Mouse (Mus musculus): ENCODE results near the gene Tex37.

Gene Tex37

DNA sequence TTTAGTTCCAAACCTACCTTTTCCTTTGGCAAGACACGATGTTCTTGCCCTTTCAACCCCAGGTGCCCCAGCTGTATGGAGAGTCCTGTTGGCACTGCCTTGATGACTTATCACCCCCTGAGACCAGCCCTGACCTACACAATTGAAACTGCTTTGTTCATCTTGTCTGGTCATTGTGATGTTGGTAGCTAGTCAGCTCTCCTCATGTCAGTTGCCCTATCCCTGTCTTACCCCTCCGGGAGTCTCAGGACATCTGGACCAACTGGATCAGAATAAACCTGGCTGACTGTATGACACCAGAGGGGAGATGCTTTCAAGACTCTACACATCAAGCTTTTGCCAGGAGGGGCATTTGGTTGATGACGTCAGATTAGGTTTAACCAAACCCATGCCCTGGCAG lies at the start of gene Tex37:
Gene Tex37 (minus strand): TSS at position 101 of the 400 bp plus-strand sequence.
- no peak for DNase-seq (ENCODE audit: low read depth, low spot score)

DNA sequence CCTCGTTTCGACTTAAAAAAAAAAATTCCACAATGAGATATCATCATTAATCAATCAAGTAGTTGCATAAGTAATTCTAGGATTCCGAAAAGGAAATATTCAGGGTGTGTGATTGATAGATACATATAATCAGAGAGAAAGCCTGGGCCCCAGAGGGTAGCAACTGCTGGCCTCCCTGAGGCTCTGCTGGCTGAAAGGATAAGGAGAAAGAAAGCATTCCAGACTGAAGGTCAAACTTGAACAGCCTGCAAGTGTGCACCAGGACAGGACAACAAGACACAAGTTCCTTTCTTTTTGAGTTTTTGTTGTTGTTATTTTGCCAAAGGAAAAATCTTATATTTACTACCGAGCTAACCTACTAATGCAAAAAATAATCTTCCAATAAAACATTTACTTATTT lies 49.6 kb upstream of the Tex37 start:
- DNase-seq (ENCODE audit: low read depth, low spot score): no peak

DNA sequence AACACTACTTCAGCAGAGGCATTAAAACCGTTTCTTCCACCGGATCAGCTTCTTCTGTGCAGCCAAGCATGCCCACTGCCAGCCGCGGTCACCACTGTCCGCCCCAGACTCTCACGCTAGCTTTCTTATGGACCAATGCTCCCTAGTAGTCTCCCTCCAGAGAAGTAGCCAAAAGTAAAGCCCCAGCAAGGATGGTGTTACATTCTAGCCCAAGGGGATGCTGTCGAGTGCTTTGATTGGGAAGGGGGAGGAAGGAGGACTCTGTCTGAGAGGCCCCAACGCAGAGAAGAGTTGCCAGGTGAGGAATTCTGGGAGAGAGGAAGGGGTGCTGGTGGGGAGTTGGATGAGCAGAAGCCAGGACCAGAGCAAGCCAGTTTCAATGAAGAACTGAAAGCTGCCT lies 48.7 kb upstream of the Tex37 start:
- DNase-seq (ENCODE audit: low read depth, low spot score): peak; percentile 17

DNA sequence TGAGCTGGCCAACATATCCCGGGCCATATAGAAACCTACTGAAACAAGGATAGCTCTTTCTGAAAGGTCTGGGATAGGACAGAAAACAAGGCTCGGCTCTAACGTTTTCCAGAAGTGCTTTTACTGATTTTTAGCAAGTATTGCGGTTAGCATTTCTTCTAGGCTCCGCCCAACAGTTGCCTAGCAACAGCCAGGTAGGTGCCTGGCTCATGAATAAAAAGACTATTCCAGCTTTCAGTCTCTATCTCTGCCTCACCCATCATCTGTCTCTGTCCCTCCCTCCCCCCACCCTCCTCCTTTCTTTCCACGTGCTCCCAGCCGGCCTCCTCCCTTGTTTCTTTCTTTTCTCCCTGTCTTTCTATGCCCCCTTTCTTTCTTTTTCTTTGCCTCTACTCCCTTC lies 47.0 kb upstream of the Tex37 start:
- no peak for DNase-seq (ENCODE audit: low read depth, low spot score)

DNA sequence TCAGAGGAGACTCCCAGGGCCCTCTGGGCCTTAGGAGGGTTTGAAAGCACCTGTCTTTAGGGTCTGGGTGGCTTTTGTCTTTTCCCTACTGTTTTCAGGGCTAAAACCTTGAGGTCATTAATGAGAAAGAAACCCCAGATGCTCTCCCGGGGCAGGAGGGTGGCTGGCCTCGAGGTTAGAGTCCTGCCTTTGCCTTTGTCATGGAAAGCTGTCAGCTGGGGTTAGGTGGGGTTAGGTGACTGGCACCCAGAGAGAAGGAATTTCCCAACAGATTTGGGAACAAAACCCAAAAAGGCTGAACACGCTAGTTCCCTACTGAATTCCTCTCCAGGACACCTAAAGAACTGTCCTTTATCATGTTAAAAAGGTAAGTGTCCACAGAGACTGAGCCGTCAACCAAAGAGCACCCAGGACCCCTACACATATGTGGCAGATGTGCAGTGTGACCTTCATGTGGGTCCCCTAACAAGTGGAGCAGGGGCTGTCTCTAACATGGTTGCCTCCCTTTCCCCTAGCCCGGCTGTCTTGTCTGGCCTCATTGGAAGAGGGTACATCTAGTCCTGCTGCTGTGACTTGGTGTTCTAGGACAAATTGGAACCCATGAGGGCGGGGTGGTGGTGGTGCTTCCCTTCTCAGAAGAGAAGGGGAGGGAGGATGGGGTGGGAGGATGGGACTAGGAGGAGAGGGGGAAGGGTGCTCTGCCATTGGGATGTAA lies 45.5 kb upstream of the Tex37 start:
- DNase-seq (ENCODE audit: low read depth, low spot score): no peak

DNA sequence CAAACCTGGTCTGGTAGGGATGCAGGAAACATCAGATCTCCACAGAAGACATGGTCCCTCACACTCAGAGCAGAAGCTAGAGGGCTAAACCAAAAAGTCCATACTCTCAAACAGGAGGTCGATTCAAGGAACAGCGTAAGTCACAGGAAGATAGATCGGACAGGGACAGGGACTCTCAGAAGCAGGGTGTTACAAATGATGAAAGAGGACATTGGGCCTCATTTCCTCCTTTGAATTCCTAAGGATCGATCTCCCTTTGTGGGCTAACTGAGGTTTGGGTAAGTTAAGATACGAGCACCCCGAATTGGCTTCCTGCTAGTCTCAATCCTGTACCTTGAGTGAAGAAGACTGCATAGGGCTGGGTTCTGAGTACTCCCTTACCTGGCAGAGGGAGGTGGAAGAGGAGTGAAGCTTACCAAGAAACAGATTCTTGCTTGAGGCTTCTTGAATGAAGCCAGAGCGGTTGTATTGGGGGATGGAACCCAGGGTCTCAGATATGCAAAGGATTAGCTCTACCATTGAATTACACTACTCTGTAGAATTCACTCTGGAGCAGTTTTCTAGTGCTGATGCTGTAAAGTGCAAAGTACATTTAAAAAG lies 38.7 kb upstream of the Tex37 start:
- DNase-seq (ENCODE audit: low read depth, low spot score): no peak

DNA sequence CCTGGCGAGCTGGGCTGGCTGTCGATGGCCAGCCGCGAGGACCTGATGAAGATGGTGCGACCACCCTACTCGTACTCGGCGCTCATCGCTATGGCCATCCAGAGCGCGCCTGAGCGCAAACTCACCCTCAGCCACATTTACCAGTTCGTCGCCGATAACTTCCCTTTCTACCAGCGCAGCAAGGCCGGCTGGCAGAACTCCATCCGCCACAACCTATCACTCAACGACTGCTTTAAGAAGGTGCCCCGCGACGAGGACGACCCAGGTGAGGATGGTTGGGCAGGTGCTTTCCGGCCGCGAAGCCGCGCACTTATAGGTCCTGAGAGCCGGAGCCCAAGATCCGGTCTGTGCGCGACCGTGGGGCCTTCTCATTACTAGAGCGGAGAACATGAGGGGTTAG lies 38.2 kb upstream of the Tex37 start:
- DNase-seq (ENCODE audit: low read depth, low spot score): no peak

DNA sequence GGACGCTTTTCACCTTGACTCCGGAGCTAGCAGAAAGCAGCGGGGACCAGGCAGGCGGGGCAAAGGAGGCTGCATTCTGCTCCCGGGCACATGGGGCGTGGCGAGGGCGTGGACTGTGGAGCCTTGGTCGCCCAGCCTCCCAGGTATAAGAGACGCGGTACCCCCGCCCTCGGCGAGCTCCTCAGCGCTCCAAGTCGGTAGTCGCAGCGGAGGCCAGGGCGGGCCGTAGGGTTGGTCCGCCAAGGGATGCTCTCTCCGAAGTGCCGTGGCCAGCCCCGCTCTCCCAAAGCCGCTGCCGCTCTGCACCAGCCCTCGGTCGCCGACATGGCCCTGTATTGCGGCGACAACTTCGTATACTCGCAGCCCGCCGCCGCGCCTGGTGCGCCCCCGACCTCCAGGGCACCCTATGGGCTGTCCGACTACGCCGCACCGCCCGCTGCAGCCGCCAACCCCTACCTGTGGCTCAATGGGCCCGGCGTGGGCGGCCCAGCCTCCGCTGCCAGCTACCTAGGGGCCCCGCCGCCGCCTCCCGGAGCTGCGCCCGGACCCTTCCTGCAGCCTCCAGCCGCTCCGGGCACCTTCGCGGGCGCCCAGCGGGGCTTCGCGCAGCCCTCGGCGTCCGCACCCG lies 37.7 kb upstream of the Tex37 start, which contains the start of gene Foxi3:
Gene Foxi3 (plus strand): TSS at position 247 of the 628 bp plus-strand sequence.
- no peak for DNase-seq (ENCODE audit: low read depth, low spot score)

DNA sequence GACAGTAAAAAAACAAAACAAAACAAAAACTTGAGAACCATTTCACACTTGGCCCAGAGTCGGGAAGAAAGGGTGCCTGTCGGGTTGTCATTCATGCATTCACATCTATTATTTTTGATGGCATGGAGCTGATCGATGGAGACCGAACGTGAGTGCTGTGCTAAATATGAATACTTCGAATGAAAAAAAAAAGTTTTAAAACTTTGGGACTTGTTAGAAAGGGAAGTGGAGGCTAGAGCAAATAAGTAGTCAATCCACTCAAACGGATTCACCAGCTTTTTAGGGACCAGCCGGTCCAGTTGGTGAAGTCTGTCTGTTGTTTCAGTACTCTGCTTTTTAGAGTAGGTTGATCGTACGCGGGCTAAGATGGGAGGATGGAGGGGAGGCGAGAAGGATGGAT lies 37.1 kb upstream of the Tex37 start:
- no peak for DNase-seq (ENCODE audit: low read depth, low spot score)

DNA sequence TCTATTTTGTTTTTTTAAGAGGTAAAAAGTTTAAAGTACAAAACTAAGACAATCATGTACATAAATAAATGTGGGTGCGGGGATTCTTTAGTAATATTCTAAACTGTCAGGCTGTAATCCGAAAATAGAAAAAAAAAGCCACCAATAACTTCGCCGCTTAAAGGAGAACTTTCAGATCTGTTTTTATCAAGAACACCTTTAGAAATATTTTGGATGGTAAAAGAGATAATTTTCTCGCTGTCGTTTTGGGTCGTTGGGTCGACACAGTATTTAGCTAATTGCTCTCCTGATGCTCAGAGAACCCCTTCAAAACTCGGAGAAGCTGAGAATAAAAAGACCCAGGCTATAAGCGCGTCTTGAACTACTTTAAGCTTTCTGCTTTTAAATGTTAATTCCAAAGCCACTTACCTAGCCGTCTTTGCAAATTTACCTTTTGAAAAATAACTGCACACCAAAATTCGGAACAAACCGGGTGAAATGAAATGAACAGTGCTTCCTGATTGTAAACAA lies 36.6 kb upstream of the Tex37 start:
- no peak for DNase-seq (ENCODE audit: low read depth, low spot score)

DNA sequence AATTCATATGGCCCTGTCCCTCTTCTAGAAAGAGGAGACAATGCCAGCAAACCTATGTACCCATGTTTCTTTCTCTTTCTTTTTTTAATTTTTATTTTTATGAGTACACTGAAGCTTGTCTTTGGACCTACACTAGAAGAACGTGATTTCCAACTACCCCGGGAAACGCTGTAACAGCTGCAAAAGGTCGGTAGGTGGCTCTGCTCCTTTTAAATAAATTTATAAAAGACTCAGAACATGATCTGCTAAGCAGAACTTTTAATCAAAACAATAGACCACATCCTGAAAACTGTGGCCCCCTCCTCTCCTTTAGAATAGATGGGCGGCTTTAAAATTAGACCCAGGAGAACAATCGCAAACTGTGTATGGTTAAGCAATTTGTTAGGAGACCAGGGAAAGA lies 35.3 kb upstream of the Tex37 start:
- peak; percentile 3 for DNase-seq (ENCODE audit: low read depth, low spot score)

DNA sequence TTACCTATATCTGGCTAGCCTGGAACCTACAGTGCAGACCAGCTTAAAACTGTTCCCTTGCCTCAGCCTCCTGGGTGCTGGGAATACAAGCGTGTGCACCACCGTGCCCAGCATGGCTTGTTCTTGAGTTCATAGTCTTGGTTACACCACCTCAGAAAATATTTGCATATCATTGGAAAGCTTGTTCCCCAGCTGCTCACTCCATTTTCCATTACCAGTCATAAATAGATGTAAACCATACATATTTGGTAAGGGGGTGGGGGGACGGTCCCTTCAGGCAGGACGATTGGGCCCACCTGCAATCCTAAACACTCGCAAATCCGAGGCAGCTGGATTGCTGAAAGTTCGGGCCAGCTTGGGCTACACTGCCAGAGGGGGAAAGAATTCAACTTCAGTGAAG lies 34.5 kb upstream of the Tex37 start:
- DNase-seq (ENCODE audit: low read depth, low spot score): no peak

DNA sequence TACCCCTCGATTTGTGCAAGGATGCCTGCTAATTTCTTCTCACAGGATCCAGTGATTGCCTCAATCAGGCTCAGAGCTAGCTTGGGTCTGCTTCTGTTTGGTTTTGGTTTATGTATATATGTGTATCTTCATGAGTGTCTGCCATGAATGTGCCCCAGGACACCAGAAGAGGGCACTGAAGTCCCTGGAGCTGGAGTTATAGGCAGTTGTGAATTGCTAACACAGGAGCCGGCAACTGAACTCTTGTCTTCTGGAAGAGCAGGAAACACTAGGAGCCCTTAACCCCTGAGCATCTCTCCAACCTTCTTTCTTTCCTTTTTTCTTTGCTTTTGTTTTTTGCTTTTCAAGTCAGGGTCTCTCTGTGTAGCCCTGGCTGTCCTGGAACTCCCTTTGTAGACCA lies 13.1 kb upstream of the Tex37 start:
- DNase-seq (ENCODE audit: low read depth, low spot score): no peak

DNA sequence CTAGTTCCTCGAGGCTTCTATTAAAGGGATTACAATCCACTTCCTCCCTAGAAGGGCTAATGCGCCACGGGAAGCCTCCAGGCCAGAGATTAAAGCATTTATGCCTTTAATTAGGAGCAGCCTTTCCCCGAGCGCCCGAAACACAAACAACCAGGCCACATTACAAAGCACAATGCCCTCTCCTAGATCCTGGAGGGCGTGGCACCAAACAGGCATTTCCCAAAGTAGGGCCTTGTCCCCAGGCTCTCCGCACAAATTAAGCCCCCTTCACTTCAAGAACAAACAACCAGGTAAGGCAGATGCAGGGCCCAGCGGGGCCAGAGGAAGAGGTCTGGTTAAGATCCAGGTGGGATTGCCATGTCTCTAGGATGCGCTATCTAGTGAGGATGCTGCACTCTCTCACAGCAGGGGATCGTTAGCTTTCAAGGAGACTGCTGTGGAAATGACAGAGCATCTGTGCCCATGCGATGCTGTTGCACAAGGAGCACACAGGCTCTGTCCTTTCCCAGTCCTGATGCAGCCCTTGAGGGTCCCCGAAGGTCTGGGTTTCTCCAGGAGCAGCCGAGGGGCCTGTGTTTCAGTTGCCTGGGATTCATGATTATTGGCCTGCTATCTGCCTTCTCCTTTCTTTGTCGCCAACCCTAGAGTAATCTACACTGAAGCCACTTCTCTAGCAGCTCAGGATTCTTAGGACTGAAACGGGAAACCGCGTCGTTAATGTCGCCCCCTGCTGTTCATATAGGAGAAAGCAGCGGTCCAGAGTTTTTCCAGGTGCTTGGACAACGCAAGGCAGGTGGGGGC lies 2.7 kb upstream of the Tex37 start:
- peak; percentile 24 for DNase-seq (ENCODE audit: low read depth, low spot score)

DNA sequence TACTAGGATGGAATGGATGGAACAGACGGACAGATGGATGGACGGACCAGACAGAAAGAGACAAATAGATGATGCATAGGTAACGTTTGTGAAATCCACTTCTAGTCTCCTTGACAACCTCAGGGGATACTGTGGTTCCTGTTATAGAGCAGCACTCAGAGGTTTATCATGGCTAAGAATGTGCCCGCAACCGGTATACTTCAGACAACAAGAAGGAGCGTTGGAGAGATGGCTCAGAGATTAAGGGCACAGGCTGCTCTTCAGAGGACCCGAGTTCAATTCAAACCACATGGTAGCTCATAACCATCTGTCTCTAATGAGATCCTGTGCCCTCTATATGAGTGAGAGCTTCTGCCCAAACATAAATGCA lies 6.3 kb downstream of the Tex37 start:
- DNase-seq (ENCODE audit: low read depth, low spot score): no peak

DNA sequence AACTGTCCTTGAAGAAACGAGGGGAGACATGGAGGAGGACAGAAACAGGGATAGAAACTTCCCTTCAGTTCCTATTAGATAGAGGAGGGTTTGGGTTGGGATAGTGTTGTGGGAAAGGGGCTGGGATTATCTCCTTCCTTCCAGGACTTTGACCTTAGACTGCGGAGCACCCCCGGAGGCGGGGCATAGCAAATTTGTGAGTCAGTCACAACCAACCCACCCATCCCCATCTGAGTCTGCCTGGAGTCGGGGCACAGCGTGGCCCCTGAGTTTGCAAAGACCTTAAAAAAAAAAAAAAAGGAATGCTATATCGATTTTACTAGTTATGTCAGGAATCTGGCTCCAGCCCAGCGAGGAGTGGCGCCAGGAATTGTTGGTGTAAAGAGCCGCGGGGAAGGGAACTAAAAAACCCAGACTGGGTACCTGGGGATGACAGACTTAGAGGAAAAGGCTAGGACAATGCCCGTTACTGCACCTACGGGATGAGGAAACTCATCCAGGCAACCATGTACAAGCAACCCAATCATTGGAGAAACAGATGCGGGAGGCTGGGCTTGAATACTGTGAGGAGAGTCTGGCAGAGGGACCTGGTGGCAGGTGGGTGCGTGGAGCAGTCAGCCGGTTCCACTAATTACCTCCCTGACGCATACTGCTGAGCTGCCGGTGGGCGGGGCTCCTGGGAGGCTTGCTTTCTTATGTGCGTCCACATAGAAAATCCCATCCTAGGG lies 6.9 kb downstream of the Tex37 start:
- DNase-seq (ENCODE audit: low read depth, low spot score): peak; percentile 10

DNA sequence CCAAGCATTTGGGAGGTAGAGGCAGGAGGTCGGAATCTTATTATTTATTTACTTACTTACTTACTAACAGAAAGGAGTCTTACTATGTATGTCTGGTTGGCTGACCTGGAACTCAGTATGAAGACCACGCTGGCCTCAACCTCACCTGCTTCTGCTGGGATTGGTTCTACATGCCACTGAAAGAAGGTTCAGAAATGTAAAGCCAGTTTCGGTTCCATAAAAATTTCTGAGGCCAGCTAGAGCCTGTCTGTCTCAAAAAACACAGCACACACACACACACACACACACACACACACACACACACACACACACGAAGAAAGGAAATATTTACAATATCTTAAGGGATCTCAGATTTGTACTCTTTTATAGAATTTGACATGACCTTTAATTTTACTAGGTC lies 8.4 kb downstream of the Tex37 start:
- DNase-seq (ENCODE audit: low read depth, low spot score): peak; percentile 64

DNA sequence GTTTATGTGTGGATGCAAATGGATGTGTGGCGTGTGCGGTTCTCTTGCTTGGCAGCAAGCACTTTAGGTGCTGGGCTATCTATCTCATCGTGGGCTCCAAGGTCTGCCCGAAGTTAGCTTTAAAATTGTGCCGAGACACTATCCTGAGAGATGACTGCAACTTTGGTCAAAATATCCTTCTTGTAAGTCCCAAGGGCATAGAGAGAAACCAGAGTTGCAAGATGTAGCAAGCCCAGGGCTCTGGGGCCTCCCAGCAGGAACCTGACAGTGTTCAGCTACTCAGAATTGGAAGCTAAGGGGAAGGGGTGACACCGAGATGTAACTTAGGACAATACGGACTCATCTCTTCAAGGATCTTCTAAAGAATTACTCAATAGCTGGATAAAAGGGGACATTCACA lies 9.2 kb downstream of the Tex37 start:
- DNase-seq (ENCODE audit: low read depth, low spot score): no peak

DNA sequence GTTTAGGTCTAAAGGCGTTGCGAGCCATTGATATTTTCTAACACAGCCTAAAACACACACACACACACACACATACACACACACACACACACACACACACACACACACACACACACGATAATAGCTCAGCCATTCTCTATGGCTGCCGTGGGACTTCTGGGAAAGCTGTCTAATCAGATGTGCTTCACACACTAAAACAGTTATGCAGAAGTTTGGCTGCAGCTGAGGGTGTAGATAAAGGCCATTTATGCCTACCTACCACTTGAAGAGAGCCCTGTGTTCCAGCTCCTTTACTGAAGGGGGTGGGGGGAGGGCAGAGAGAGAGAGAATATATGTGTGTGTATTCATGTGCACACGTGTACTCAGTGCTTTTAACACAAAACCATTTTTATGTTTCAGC lies 15.0 kb downstream of the Tex37 start:
- no peak for DNase-seq (ENCODE audit: low read depth, low spot score)

DNA sequence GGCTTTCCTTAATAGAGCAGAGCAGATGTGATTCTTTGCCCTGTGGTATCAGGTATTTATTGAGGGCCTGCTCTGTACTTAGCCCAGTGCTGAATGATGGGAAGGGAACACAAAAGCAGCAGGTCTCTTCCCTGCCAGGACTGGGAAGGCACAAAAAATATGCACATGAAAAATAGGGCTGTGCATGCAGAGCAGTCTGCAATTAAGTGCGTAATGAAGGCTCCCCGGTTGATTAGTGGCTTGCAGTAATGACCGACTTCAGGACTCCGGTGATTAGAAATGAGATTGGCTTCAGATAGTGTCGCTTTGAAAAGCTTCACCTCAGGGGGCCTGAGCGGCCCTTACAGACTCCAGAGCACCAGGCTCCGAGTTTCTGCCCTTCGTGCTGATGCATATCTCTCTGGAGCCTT lies 19.1 kb downstream of the Tex37 start:
- no peak for DNase-seq (ENCODE audit: low read depth, low spot score)

DNA sequence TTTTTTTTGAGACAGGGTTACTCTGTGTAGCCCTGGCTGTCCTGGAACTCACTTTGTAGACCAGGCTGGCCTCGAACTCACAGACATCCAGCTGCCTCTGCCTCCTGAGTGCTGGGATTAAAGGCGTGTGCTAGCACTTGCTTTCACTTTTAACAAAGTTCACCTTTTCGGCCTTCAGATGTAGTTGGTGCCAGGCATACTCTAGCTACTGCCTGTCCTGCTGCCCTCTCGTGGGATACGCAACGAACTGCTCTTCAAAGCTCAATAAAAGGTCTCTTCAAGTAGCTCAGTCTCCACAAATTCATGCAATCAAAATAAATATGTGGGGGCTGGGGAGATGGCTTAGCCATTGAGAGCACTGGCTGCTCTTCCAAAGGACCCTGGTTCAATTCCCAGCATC lies 20.6 kb downstream of the Tex37 start:
- DNase-seq (ENCODE audit: low read depth, low spot score): no peak

DNA sequence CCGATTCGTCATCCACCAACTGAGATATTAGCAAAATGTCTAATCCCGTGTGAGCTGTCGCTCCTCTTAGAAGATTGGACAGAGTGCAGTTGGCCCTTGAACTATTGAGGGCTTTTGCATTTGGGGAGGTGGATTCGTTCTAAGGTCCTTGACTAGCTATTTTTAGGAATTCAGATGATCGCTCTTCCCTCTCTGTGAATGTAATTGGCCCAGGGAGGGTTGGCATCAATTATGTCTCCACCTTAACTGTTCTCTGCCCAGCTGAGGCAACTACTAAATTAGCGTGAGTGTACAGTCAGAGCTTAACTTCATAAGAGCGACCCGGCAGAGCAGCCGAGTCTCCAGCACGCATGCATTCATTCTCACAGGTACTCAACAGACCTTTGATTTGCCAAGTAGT lies 30.7 kb downstream of the Tex37 start:
- no peak for DNase-seq (ENCODE audit: low read depth, low spot score)

Data from A20 (cell line).